Mouse (Mus musculus) hindbrain, embryonic 13.5 days (tissue): ENCODE data around the gene Smdt1. TPM values are rescaled to one million over a fixed set of nuclear protein-coding genes. Genes with fewer than 3 reads are reported as not detected.

Experiments used
- ATAC-seq: fragments of 200-750 bp; cut with Nextera tagmentation; 2 replicates; pipeline ENCODE4 v1.8.0; 2017; ENCODE audit warnings: moderate TSS enrichment; ENCODE audit not compliant: low FRiP score
- H3K27ac ChIP-seq: fragments of 300-500 bp; sonication (generic); 2 replicates; pipeline ENCODE4 v1.5.1; 2015; ENCODE audit warnings: inconsistent platforms, mild to moderate bottlenecking, moderate library complexity
- H3K27me3 ChIP-seq: fragments of 300-500 bp; sonication (generic); 2 replicates; pipeline ENCODE4 v1.6.1; 2015; ENCODE audit warnings: mild to moderate bottlenecking, inconsistent platforms
- H3K36me3 ChIP-seq: fragments of 300-500 bp; sonication (generic); 2 replicates; pipeline ENCODE4 v1.6.1; 2015; ENCODE audit warnings: mild to moderate bottlenecking, inconsistent platforms
- H3K4me1 ChIP-seq: fragments of 300-500 bp; sonication (generic); replicated peaks from 2 replicates; pipeline ENCODE4 v1.6.1; 2015; ENCODE audit warnings: inconsistent platforms
- H3K4me2 ChIP-seq: fragments of 300-500 bp; sonication (generic); 2 replicates; pipeline ENCODE4 v1.6.1; 2015; ENCODE audit warnings: inconsistent platforms, mild to moderate bottlenecking, moderate library complexity
- H3K4me3 ChIP-seq: fragments of 300-500 bp; sonication (generic); 2 replicates; pipeline ENCODE4 v1.5.1; 2015; ENCODE audit warnings: mild to moderate bottlenecking, inconsistent platforms
- H3K9ac ChIP-seq: fragments of 300-500 bp; sonication (generic); 2 replicates; pipeline ENCODE4 v1.6.1; 2015; ENCODE audit warnings: mild to moderate bottlenecking, inconsistent platforms
- H3K9me3 ChIP-seq: fragments of 300-500 bp; sonication (generic); 2 replicates; pipeline ENCODE4 v1.6.1; 2016; ENCODE audit warnings: inconsistent platforms
- WGBS: fragments of 180-500 bp; shearing (Covaris S2); methylation state at CpG from one replicate; pipeline ENCODE4 v1.1.7; 2015; 5-methylcytosine and 5-hydroxymethylcytosine counted together
- polyA plus RNA-seq: library from polyadenylated mRNA; unstranded; fragments of >200 nt; fragmentation: Nextera tagmentation; extraction: Ambion mirVana; gene quantifications from 2 replicates; pipeline ENCODE4 v1.2.1, GENCODE M21; 2015

Smdt1 gene
- polyA plus RNA-seq, 1 experiment from 2014 or later = 365 TPM

DNA sequence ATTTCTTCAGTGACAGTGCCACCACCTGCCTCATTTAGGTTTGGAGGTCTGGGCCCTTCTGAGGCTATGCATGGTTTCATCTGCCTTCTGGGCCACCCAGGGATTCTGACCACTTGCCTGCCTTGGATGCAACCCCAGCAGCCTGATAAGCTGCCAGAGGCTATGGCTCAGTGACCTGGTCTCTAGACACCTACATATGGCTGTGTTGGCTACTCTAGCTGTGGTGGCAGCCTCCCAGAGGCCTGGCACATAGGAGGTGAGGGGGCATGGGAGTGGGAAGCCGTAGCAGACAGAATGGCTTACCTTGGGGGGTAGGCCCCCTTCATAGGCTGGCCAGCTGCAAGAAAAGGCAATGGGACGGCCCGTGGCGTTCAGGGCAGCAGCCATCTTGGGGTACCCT, 3.6 kb upstream of the Smdt1 start:
- no peak overlapping the region for H3K27ac ChIP-seq
- no peak overlapping the region for H3K9ac ChIP-seq
- H3K4me3 ChIP-seq = no peak overlapping the region
- no peaks in the 10 kb centered on the region for H3K9me3 ChIP-seq
- ATAC-seq = no peak
- H3K4me1 ChIP-seq = peaks cover 21% of the 10 kb centered on the region
- 93% methylated on average over 4 of the region's 4 CpGs for WGBS
- H3K4me2 ChIP-seq = no peak overlapping the region
- H3K27me3 ChIP-seq = peaks cover 8% of the 10 kb centered on the region
- peaks cover 32% of the 10 kb centered on the region for H3K36me3 ChIP-seq

DNA sequence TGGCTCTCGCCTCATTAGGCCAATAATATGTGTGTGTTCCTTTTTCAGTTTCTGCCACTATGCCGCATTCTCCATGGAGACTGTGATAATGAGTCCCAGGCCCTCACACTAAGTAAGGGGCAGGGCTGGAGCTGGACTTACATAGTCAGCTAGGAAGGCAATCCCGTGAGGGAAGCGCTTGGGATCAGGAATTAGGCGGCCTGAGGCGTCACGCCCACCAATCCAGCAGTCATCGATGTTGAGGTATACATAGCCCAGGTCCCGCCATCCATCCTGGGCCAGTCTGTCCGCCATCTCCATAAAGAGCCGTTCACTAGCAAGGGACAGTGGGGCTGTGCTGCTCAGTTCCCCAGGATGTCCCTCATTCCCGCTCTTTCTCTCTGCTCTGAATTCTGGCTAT, 2.1 kb upstream of the Smdt1 start:
- Histone ChIP-seq H3K4me2 (no peak overlapping the region), H3K27ac (no peak overlapping the region), H3K9me3 (no peaks in the 10 kb centered on the region), H3K27me3 (peaks cover 20% of the 10 kb centered on the region), H3K9ac (peak overlapping the region; percentile 39; the same call in 1 of the 2 replicates), H3K4me3 (no peak overlapping the region), H3K4me1 (peaks cover 25% of the 10 kb centered on the region), H3K36me3 (peaks cover 29% of the 10 kb centered on the region)
- WGBS = 69% methylated on average over 12 of the region's 12 CpGs
- no peak for ATAC-seq

DNA sequence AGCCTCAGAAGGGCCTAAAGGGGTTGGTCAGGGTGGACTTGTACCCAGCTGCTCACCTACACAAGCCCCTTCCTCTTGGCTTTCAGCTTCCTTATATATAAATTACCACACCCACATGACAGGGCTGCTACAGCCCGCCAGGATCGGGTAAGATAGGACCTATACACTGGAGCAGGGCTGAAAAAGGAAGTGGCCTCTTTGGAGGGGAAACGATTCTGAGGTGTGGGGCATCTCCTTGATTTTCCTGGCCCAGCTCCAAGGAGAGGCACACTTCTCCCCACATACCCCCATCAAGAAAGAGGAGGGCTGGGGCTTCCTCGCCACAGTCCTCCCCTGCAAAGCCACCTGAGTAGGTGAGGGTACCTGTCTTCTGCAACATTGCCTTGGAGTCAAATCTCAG, 884 bp upstream of the Smdt1 start:
- no peak for ATAC-seq
- H3K36me3 ChIP-seq = peaks cover 20% of the 10 kb centered on the region
- peak overlapping the region; percentile 65 for H3K4me2 ChIP-seq
- H3K27ac ChIP-seq = no peak overlapping the region
- H3K27me3 ChIP-seq = peaks cover 24% of the 10 kb centered on the region
- H3K4me3 ChIP-seq = peak overlapping the region; percentile 56
- WGBS = 59% methylated on average over 4 of the region's 4 CpGs
- no peaks in the 10 kb centered on the region for H3K9me3 ChIP-seq
- peaks cover 25% of the 10 kb centered on the region for H3K4me1 ChIP-seq
- H3K9ac ChIP-seq = peak overlapping the region; percentile 78

DNA sequence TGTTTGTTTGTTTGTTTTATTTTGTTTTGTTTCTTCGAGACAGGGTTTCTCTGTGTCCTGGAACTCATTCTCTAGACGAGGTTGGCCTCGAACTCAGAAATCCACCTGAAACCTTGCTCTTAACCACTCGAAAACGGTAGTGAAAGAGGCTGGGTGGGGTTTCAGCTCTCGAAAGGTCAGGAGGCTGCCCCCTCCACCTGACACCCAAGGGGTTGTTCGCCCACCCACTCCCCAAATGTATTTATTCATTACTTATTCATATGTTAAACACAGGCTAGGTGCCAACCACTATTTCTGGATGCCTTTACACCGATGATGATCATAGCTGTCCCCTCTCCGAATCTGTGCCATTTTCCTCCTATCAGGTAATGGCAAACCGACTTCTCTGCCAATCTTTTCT, 391 bp downstream of the Smdt1 start:
- H3K9ac ChIP-seq = peak overlapping the region; percentile 78
- peak overlapping the region; percentile 56 for H3K4me3 ChIP-seq
- peak overlapping the region; percentile 59; the same call in 1 of the 2 replicates for H3K27ac ChIP-seq
- peak overlapping the region; percentile 65 for H3K4me2 ChIP-seq
- H3K4me1 ChIP-seq = peaks cover 25% of the 10 kb centered on the region
- H3K27me3 ChIP-seq = peaks cover 24% of the 10 kb centered on the region
- H3K9me3 ChIP-seq = no peaks in the 10 kb centered on the region
- WGBS = 54% methylated on average over 10 of the region's 10 CpGs
- ATAC-seq = no peak
- H3K36me3 ChIP-seq = peaks cover 17% of the 10 kb centered on the region

DNA sequence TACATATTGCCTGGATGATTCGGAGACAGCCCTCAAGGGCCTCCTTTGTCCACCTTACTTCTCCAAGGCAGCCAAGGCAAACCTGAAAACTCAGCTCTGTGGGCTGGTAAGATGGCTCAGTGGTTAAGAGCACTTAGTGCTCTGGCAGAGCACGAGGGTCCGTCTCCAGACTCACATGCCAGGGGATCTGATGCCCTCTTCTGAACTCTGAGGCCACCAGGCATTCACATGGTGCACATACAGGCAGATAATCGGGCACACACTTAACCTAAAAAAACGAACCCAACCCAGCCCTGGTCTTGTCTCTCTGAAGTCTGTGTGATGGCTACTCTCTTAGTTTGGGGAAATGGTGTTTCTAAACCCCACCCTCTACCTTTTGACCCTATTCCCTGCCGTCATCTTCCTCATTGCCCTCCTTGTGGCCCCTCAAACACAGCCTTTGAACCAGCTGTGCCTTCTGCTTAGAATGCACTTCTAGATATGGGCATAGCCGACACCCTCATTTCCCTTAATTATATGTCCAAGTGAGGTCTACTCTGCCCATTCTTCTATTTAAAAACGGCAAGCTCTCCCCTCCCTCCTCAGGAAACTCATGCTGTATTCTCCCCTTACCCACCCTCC, 985 bp downstream of the Smdt1 start:
- Histone ChIP-seq H3K27me3 (peaks cover 24% of the 10 kb centered on the region), H3K4me1 (peaks cover 25% of the 10 kb centered on the region), H3K27ac (no peak overlapping the region), H3K9ac (no peak overlapping the region), H3K4me3 (no peak overlapping the region), H3K9me3 (no peaks in the 10 kb centered on the region), H3K4me2 (no peak overlapping the region), H3K36me3 (peaks cover 11% of the 10 kb centered on the region)
- no peak for ATAC-seq
- 82% methylated on average over 8 of the region's 8 CpGs for WGBS

DNA sequence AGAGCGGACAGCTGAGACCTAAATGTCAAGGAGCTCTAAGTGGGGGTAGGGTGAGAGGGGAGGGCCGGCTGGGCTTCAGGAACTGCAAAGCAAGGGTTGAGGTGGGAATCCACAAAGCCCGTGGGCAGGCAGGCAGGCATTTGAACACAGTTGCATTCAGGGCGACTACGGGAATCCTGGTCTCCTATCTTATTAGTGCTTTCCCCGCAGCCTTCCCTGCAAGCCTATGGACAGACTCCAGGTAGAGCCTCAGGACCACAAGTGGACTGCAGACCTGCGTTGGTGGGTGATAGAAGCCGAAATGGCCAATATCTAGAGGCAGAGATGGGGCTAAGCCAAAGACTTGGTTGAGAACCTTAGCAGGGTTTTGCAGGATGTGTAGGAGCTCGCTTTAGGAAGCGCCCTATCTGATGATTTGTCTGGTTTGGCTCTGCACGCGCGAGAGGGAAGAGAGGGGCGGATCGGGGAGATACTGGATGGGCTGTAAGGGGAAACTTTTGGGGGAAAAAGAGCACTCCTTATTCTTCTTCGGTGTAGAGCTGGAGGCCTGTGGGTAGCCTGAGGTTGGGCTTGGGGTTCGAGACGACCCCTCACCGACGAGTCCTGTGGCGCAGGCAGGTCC, 1.8 kb downstream of the Smdt1 start:
- no peaks in the 10 kb centered on the region for H3K9me3 ChIP-seq
- H3K36me3 ChIP-seq = peaks cover 4% of the 10 kb centered on the region; the same call in 1 of the 2 replicates
- ATAC-seq = no peak
- peak overlapping the region; percentile 53 for H3K4me2 ChIP-seq
- H3K27ac ChIP-seq = no peak overlapping the region
- peak overlapping the region; percentile 34 for H3K4me3 ChIP-seq
- WGBS = 48% methylated on average over 21 of the region's 21 CpGs
- peaks cover 24% of the 10 kb centered on the region for H3K27me3 ChIP-seq
- peaks cover 25% of the 10 kb centered on the region for H3K4me1 ChIP-seq
- H3K9ac ChIP-seq = peak overlapping the region; percentile 66; the same call in 1 of the 2 replicates

DNA sequence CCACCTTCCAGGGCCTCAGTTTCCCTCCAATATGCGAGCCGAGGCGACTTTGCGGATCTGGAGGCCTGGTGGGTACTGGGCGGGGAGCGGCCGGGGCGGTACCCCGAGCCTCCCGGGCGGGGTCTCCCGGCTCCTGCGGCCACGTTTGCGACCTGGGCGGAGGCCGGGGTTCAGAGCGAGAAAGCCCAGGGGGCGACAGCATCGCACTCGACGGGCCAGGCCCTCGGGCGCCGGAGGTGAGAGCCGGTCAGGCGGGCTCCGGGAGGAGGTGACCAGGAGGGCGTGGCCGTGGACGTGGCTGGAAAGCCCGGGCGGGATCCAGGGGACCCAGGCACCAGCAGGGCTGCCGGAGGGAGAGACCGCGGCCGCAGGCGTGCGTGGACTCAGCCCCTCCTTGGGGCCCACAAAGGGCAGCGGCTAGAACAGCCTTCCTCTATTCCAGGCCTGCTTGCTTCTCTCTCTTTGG, 2.3 kb downstream of the Smdt1 start:
- H3K27me3 ChIP-seq = peaks cover 24% of the 10 kb centered on the region
- no peaks in the 10 kb centered on the region for H3K9me3 ChIP-seq
- WGBS = 3% methylated on average over 38 of the region's 40 CpGs
- no peak for ATAC-seq
- H3K4me3 ChIP-seq = peak overlapping the region; percentile 34
- H3K4me2 ChIP-seq = peak overlapping the region; percentile 53
- peak overlapping the region; percentile 66 for H3K9ac ChIP-seq
- H3K4me1 ChIP-seq = peaks cover 25% of the 10 kb centered on the region
- H3K27ac ChIP-seq = peak overlapping the region; percentile 31
- H3K36me3 ChIP-seq = no peaks in the 10 kb centered on the region; the same call in 1 of the 2 replicates

DNA sequence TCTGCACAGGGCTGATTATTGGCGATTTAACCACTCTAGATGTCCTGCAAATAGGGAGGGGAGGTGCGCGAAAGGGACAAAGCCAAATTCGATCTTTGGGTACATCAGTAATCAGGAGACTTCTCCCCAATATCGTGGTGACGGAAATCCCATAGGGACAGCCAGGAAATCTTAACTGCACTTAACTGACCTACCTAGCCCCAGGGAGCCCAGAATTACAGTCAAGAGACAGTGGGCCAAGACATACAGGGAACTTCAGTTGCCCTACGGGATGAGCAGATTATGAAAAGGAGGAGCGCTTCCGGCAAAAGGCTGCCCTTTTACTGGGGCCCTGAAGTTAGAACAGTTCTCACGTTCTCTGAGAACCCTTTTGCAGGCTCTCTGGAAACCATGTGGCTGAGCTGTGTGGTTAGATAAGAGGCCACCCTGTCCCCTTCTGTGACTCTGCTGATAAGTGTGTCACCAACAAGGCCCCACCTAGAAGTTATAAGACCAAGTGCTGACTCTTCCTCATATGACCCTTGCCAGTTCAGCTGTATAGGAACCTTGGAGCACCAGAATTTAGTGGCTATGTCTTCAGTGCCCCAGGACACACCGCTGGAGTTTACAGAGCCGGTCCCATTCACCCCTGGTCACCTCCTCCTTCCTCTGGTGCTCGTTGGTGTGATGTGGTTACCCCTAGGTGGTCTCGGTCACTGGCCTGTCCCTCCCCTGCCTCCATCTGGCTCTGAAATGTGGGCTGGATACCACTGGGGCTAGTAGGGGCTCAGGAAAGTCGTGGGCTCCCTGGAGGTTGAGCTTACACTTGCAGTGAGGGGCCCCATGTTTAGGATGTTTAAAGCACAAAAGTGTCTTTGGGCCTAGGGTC, 3.1 kb downstream of the Smdt1 start:
- ATAC-seq = no peak
- no peaks in the 10 kb centered on the region for H3K36me3 ChIP-seq
- peak overlapping the region; percentile 34; the same call in 1 of the 2 replicates for H3K4me3 ChIP-seq
- H3K4me1 ChIP-seq = peaks cover 26% of the 10 kb centered on the region
- peak overlapping the region; percentile 53; the same call in 1 of the 2 replicates for H3K4me2 ChIP-seq
- no peaks in the 10 kb centered on the region for H3K9me3 ChIP-seq
- peak overlapping the region; percentile 66; the same call in 1 of the 2 replicates for H3K9ac ChIP-seq
- 69% methylated on average over 15 of the region's 15 CpGs for WGBS
- H3K27ac ChIP-seq = peak overlapping the region; percentile 31
- H3K27me3 ChIP-seq = peaks cover 24% of the 10 kb centered on the region

DNA sequence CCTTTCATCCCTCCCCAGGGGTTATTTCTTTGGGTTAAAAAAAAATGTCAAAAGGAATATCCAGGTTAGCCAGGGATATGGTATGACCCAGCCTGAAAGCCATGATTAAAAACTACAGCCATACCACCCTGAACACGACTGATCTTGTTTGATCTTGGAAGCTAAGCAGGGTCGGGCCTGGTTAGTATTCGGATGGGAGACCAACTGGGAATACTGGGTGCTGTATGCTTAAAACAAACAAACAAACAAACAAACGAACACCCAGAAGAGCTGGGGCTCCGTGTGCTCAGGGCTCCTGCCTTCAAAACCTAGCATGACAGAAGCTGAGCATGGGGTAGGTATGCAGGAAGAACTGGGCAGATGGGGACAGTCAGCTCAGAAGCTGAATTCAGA, 3.8 kb downstream of the Smdt1 start:
- H3K4me2 ChIP-seq = no peak overlapping the region
- H3K4me3 ChIP-seq = no peak overlapping the region
- no peaks in the 10 kb centered on the region for H3K36me3 ChIP-seq
- H3K27ac ChIP-seq = no peak overlapping the region
- no peak for ATAC-seq
- peaks cover 24% of the 10 kb centered on the region for H3K27me3 ChIP-seq
- H3K4me1 ChIP-seq = peaks cover 28% of the 10 kb centered on the region
- H3K9ac ChIP-seq = no peak overlapping the region
- 85% methylated on average over 5 of the region's 5 CpGs for WGBS
- H3K9me3 ChIP-seq = no peaks in the 10 kb centered on the region

DNA sequence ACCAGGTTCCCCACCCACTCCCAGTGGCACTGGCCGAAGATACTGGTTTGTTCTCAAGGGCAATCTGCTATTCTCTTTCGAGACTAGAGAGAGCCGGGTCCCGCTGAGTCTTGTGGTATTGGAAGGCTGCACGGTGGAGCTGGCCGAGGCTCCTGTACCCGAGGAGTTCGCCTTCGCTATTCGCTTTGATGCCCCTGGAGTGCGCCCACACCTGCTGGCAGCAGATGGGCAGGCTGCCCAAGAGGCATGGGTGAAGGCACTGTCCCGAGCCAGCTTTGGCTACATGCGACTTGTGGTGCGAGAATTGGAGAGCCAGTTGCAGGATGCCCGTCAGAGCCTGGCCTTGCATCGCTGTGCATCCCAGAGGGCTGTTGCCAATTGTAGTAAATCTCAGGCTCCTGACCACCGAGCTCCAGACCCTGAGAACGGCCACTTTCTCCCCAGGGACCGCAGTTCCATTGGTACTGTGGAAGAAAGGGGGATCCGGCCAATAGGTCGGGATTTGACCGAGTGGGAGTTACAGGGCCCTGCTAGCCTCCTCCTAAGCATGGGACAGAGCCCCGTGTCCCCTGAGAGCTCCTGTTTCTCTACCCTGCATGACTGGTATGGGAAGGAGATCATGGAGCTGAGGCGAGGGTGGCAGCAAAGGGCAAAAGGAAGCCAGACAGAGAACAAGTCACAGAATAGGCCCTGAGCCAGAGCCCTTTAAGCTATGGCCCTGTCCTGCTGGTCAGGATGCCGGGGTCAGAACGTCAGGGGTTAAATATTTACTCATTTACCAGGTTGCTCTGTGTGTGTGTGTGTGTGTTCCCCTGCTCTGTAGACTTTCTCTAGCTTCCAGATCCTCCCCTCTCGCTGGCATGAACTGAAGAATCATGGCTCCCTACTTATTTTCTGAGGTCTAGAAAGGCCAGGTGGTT, 4.9 kb downstream of the Smdt1 start:
- Histone ChIP-seq H3K4me2 (no peak overlapping the region), H3K27me3 (peaks cover 24% of the 10 kb centered on the region), H3K4me1 (peaks cover 29% of the 10 kb centered on the region), H3K4me3 (no peak overlapping the region), H3K9ac (no peak overlapping the region), H3K9me3 (no peaks in the 10 kb centered on the region), H3K36me3 (peaks cover 10% of the 10 kb centered on the region), H3K27ac (no peak overlapping the region)
- ATAC-seq = no peak
- WGBS = 89% methylated on average over 27 of the region's 27 CpGs

DNA sequence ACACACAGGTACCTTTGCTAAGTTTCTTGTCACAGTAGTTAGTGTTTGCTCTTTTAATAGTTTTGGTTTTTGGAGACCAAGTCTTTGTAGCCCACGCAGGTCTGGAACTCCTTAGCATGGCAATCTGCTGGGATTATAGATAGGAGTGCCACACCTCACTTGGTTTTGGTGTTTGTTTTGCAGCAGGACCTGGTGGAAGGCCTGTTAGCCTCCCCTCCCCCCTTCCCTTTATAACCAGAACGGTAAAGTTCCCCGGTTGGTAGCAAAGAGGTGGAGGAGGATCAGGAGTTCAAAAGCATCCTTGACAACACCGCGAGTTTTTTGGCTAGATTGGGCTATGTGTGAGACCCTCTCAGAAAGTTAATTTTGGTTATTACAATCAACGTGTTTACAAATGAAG, 6.2 kb downstream of the Smdt1 start:
- H3K36me3 ChIP-seq = peaks cover 24% of the 10 kb centered on the region
- peaks cover 29% of the 10 kb centered on the region for H3K4me1 ChIP-seq
- H3K27ac ChIP-seq = no peak overlapping the region
- no peak for ATAC-seq
- H3K27me3 ChIP-seq = peaks cover 18% of the 10 kb centered on the region
- H3K4me3 ChIP-seq = no peak overlapping the region
- no peaks in the 10 kb centered on the region for H3K9me3 ChIP-seq
- H3K9ac ChIP-seq = no peak overlapping the region
- 0 out of 2 replicates have a peak overlapping the region, but pooled peaks have one; percentile 6 for H3K4me2 ChIP-seq
- 90% methylated on average over 6 of the region's 6 CpGs for WGBS
